Mouse (Mus musculus) spleen, adult 2 months (tissue): ENCODE measurements at regions not wholly inside any gene's neighbourhood (a gene's known extent, or its start where the extent isn't known, plus 50 kb on each side); places are given as distances from the start of the nearest gene placed in this dataset.

Experiments
- CTCF ChIP-seq: fragments of 200-500 bp; IDR thresholded peaks from 2 replicates; pipeline ENCODE4 v1.5.1; 2011; ENCODE audit warnings: mild to moderate bottlenecking, inconsistent platforms; ENCODE audit not compliant: insufficient read depth, insufficient read length, insufficient replicate concordance; ENCODE audit errors: extremely low read depth
- POLR2A ChIP-seq: fragments of 200-500 bp; IDR thresholded peaks from 2 replicates; pipeline ENCODE4 v1.6.1; 2011; ENCODE audit warnings: low read depth, low read length, inconsistent platforms

- no peak for TF ChIP-seq CTCF
- no peak for TF ChIP-seq POLR2A
Observed at GRCm38 (mm10) chr9:40587421-40587820, 56.2 kb upstream of the Gramd1b start.
